Mouse (Mus musculus) CD4-positive helper T cell, adult 2 months (primary cell): ENCODE results near the gene Pld2.

Experiments used
- DNase-seq: peaks from one replicate; pipeline ENCODE4 v3.0.0-alpha.2; 2012; ENCODE audit warnings: low read depth, missing footprints, low spot score

The Pld2 gene

DNA sequence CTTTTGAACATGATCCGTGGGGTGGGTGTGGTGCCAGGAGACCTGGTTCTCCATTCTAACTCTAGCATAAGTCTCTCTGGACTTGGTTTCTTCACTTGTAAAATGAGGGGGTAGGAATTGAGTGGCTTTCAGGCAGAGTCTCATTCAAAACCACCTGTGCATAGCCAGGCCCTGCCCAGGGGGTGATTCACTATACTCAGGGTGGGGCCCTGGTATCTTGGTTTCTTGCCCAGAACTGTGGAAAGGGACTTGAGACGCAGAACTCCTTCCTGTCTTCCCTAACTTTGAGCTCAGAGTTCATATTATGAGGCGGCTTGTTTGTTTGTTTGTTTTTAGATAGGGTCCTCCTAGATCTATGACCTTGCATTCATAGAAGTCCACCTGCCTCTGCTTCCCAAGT, 37.3 kb downstream of the Pld2 start:
- no peak for DNase-seq

DNA sequence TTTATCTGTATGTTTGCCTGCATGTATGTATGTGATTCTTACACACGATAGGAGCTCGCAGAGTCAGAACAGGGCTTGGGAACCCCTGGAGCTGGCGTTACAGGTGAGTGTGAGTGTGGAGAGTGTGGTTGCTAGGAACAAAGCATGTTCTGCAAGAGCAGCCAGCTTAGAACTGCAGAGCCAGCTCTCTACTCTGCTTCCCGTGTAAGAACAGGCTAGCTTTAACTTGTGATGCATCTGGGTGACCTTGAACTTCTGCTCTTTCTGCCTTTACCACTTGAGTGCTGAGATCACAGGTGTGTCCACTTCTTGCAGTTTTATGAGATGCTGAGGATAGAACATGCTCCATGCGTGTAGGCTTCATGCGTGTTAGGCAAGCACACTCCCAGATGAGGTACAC, 39.1 kb downstream of the Pld2 start:
- DNase-seq: no peak

- peak; percentile 62 for DNase-seq
Observed at GRCm38 (mm10) chr11:70579710-70580357, 40.0 kb downstream of the Pld2 start.

DNA sequence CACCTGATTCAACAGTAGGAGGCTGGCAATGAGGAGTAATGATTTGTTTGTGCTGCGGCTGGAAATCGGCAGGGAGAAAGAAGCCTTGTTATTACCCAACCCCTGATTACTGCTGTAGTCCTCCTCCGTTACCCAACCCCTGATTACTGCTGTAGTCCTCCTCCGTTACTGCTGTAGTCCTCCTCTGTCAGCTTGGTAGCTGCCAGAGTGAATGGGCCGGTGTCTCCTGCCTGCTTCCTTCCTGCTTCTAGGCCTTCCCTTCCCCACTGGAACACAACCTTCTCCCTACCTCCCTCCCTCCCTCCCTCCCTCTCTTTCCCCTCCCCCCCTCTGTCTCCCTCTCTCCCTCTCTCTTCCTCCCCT, 40.5 kb downstream of the Pld2 start:
- no peak for DNase-seq

- DNase-seq: peak; percentile 82
Observed at GRCm38 (mm10) chr11:70580921-70581320, 41.1 kb downstream of the Pld2 start.

DNA sequence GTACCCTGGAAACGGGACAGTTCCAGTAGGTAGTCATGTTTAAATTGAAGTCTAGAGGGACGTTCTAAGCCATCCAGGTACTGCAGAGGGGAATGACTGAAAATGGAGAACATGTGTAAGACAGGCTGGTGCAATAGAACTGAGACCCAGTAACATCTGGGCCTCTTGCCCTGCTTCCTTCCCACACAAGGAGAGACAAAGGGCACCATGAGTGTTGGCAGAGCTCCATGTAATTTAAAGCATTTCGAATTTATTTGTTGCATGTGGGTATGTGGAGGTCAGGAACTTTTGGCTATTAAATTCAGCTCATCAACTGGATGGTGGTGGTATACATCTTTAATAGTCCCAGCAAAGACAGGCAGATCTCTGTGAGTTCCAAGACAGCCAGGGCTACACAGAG, 42.3 kb downstream of the Pld2 start:
- no peak for DNase-seq

- DNase-seq: no peak
Observed at GRCm38 (mm10) chr11:70583022-70583714, 43.3 kb downstream of the Pld2 start.

DNA sequence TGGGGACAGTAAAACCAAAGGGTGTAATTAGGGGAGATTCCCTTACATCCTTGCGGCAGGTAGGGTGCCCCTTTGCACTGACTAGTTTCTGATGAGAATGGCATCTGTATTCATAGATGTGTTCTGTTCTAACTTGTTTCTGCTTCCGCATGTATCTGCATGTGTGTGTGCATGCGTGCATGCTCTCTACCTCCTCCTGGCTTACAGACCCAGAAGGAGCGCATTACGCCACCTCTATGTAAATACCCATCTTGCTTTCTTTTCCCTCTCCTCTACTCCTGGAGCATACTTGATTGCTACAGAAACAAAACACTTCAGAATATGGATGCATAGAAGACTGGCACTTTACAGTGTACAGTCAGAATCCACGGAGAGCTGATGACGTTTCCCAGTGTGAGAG, 43.9 kb downstream of the Pld2 start:
- no peak for DNase-seq

GRCm38 (mm10) chr11:70585457-70585856, 45.6 kb downstream of the Pld2 start:
- no peak for DNase-seq

DNA sequence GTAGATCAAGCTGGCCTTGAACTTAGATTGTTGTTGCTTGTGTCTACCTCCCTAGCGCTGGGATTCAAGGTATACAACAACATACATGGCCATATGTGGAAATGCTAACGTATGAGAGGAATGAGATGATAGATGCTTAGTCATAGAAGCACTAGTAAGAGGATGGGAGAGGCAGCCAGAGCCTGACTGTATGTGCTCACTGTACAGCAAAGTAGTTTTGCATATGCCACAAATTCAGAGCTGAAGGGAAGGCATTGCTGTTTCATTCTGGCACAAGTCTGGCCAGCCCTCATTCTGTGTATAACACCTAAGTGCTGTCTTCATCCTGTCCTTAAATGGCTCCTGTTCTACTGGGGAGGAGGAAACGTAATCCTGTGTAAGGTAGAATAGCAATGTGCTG, 46.4 kb downstream of the Pld2 start:
- DNase-seq: no peak

- no peak for DNase-seq
Observed at GRCm38 (mm10) chr11:70586954-70587353, 47.1 kb downstream of the Pld2 start.

GRCm38 (mm10) chr11:70591733-70592132, 51.9 kb downstream of the Pld2 start:
- DNase-seq: peak; percentile 47

- DNase-seq: peak; percentile 84
Observed at GRCm38 (mm10) chr11:70594253-70594989, 54.6 kb downstream of the Pld2 start.

GRCm38 (mm10) chr11:70595638-70596037, 55.8 kb downstream of the Pld2 start:
- peak; percentile 57 for DNase-seq

GRCm38 (mm10) chr11:70596094-70596493, 56.2 kb downstream of the Pld2 start:
- DNase-seq: no peak

- peak; percentile 77 for DNase-seq
Observed at GRCm38 (mm10) chr11:70597301-70597700, 57.4 kb downstream of the Pld2 start.

GRCm38 (mm10) chr11:70598451-70598953, 58.6 kb downstream of the Pld2 start:
- DNase-seq: no peak

DNA sequence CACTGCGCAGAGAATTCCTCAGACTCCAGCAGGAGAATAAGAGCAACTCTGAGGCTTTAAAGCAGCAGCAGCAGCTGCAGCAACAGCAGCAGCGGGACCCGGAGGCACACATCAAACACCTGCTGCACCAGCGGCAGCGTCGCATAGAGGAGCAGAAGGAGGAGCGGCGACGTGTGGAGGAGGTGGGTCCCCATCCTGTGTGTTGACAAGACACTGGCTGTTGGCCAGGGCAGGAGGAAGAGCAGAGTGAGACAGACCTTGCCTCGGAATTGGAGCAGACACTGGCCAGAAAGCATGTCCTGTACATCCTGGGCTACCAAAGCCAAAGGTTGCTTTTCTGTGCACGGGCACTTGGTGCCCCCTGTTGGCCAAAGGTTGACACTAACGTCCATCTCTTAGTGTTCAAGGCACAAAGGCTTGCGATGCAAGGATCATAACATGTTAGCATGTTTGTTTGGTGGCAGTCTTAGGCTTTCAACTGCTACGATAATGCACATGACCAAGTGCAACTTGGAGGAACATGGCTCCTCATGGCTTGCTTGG, 65.2 kb downstream of the Pld2 start:
- peak; percentile 81 for DNase-seq

GRCm38 (mm10) chr11:70606717-70607116, 66.9 kb downstream of the Pld2 start:
- DNase-seq: no peak

DNA sequence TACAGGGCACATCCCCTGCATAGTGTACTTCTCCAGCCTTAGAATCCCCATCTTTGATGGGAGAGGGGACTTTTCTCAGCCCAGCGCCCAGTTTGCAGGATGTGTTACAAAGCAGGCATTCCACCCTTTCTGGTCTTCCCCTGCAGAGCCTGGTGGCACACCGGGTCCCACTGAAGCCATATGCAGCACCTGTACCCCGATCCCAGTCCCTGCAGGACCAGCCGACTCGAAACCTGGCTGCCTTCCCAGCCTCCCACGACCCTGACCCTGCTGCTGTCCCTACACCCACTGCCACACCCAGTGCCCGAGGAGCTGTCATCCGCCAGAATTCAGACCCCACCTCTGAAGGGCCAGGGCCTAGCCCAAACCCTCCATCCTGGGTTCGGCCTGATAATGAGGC, 67.7 kb downstream of the Pld2 start:
- DNase-seq: no peak
